Mouse (Mus musculus): ENCODE data around the gene Baat.
"Not testable (repeated sequence)": the region's sequence is repeated elsewhere in the genome, so short reads cannot be mapped to it uniquely, and the experiment has no call there.

Gene Baat

GRCm38 (mm10) chr4:49485934-49486650 lies 20.3 kb downstream of the Baat start:
- not testable (repeated sequence) for DNase-seq (ENCODE audit: low read depth in 1 of 2, low spot score in 2 of 2)

- no peak for DNase-seq (ENCODE audit: low read depth in 1 of 2, low spot score in 2 of 2)
Measured at GRCm38 (mm10) chr4:49485442-49485841, 20.9 kb downstream of the Baat start.

DNA sequence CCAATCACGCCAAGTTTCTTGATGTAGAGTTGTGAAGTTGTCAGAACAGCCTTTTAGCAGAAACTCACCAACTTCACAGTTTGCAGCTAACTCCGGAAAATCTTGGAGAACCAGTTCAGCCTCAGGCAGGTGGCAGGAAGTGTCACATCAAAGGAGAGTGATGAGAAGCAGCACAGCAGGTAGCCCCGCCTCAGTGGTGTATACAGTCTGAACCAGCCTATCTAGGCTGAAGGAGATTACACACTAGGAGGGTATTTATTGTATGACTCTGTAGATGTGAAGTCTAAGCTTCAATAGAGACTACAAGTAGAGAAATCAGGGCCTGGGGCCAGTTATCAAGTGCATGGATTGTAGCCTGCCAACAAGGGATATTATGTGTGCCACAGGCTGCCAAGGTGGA lies 25.5 kb downstream of the Baat start:
- DNase-seq (ENCODE audit: low read depth in 1 of 2, low spot score in 2 of 2): no peak

DNA sequence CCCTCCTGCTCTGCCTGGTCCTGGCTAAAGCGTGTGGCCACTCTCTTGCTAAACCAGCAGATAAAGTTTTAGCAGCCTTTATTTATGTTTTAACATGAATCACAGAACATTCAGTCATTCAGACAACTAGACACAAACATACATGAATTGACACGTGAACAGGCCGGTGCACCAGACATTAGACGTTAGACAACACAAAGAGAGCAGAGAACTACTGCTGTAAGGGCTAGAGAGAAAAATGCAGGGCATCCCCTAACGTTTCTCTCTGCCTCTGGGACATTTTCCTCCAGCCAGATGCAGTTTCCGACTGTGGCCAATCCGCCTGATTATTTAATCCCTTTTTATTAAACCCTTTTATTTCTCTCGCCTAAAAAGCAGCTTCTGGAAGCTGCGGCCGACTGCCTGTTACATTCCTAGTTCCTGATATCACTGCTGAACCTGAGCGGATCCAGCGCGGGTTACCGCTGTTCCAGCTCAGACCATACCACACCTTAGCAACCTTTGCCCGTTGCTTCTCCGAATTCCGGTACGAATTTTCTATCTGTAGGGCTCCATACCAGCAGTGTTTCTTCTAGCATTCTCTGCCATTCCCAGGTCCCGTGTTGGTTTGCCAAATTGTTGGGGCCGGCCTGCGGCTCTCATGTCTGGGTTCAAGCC lies 26.1 kb downstream of the Baat start:
- DNase-seq (ENCODE audit: low read depth in 1 of 2, low spot score in 2 of 2): no peak

- not testable (repeated sequence) for DNase-seq (ENCODE audit: low read depth in 1 of 2, low spot score in 2 of 2)
Measured at GRCm38 (mm10) chr4:49479035-49479434, 27.3 kb downstream of the Baat start.

DNA sequence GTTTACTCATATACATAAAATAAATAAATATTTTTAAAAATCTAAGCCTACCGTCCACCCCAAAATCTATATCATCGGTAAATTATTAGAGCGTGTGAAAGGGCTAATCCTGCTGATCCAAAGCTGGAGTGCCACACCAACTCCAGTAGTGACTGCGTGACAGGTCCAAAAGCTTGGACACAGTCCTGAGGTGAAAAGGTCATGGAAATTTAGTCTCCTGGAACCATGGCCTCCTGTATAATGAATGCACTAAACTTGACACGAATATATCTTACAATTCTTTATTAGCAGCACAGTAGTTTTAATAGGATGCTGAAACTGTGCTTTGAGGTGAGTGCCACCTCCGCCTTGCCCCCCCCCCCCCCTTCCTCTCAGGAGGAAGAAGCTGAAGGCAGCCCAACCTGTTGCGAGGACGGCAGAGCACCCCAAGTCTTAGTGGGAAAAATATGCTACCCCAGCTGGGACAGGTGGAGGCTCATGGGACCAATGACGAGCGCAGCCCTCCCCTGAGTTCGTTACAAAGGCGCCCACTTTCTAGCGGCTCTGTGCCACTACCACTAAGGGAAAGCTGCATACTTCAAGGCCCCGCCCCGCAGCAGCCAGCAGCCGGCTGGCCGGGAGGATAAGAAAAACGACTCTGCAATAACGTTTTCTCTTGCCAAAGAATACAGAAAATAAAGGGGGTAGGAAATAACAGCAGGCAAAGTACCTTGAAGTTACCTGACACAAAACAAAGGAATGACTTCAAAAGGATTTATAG lies 28.1 kb downstream of the Baat start:
- no peak for DNase-seq (ENCODE audit: low read depth in 1 of 2, low spot score in 2 of 2)

DNA sequence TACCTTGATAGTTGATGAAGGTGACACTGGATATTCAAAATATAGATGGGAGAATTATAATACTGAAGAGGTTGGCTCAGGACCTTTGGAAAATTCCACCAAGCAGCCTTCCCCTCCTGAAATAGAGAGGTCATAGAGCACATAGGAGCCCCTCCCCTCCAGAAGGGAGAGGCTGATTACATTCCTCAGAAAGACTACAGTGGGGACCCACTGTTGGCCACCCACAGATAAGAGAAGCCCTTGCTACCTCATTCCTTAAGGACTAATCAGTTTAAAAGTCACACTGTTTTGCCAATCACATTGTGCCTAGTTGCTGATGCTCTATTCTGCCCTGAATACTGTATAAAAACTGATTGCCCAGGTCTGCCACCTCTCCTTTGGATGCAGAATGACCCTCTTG lies 31.8 kb downstream of the Baat start:
- no peak for DNase-seq (ENCODE audit: low read depth in 1 of 2, low spot score in 2 of 2)

- no peak for DNase-seq (ENCODE audit: low read depth in 1 of 2, low spot score in 2 of 2)
Measured at GRCm38 (mm10) chr4:49473435-49474100, 32.8 kb downstream of the Baat start, which contains the start of gene Acnat1. TSS of gene Acnat1 (minus strand) at chr4:49473912.

GRCm38 (mm10) chr4:49469435-49470151 lies 36.8 kb downstream of the Baat start:
- DNase-seq (ENCODE audit: low read depth in 1 of 2, low spot score in 2 of 2): no peak

DNA sequence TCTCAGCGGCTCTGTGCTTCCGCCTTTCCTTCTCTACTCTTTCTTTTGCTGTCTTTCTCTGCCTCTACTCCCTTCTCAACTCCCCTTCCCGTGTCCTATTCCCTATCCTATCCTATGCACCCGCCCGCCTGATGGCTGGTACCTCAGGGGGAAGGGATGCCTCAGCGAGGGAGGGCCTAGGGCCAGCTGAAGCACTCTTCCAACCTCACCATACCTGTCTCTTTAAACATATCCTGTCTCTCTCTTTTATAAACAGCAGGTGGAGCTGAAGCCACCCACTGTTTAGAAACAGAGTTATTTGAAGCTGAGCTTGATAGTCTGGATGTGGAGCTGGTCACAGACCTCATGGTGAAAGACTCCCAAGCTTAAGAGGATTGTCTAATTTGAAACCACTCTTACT lies 39.0 kb downstream of the Baat start:
- DNase-seq (ENCODE audit: low read depth in 1 of 2, low spot score in 2 of 2): no peak

DNA sequence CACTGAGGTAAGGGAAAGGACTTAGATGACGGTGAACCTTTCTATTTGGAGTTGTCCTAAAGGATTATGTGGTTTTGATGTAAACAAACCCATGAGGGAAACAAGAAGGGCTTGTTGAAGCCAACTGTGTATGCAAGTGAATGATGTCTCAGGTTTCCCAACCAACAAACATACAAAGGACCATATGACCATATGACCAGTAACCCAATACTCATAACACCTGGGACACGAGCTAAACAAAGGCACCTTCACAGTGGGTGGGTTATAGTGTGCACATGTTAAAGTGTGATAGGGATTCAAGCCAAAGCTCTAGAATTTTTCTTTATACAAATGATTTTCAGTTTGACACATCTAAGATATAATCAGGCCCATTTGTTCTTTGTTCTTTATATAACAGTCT lies 50.2 kb downstream of the Baat start:
- no peak for DNase-seq (ENCODE audit: low read depth in 1 of 2, low spot score in 2 of 2)

DNA sequence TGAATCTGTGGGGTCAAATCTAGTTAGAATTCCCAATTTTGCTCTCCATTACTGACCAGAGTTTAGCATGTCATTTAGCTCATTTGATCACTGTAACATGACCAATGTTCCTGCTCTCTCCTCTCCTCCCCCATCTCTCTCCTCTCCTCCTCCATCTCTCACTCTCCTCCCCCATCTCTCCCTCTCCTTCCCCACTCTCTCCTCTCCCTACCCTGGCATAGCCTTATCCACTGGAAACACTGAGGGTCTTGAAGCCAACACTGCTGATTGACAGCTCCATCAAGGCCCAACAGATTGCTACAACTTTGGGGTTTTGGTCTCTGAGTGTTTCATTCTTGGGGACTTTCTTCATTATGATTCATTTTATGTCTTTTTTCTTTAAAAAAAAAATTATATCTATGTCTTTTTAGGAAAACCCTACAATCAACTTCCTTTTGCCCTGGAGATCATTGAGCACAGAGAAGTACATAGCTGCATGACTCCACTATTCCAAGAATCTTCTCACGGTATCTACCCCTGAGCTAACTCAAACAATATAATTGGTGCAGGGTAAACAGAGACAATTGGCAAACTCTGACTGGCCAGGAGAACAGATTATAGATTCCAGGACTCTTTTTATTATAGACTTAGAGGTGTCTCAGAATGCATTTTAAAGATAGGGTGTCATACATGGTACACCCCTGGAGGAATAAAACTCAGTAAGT lies 54.4 kb downstream of the Baat start:
- no peak for DNase-seq (ENCODE audit: low read depth in 1 of 2, low spot score in 2 of 2)

GRCm38 (mm10) chr4:49451133-49451847 lies 55.1 kb downstream of the Baat start:
- DNase-seq (ENCODE audit: low read depth in 1 of 2, low spot score in 2 of 2): not testable (repeated sequence)

All from monocyte, adult 2 months (primary cell).